Mouse (Mus musculus) embryo, embryonic 10.5 days (tissue): ENCODE measurements around the gene Prg4.

ENCODE experiments used
- DNase-seq: peaks from one replicate; pipeline ENCODE4 v3.0.0-alpha.2; 2015; ENCODE audit warnings: low spot score

Prg4 gene

DNA sequence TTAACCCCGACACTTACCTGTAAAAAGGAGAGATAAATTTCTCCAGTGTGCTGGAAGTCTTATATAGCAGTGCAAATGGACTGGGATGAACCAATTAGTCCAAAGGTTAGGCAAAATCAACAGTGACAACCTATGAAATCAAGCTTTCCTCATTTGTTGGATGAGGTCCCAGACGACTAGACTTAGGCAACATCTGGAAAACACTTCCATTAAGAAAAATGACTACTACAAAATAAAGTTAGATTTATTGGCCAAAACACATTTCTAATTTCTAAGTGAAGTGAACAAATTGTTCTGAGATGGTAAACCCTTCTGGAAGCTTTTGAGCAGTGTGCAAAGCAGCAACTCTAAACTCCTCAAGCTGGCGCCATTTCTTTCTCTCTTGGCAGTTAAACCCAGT lies at the start of gene Prg4:
Gene Prg4 (minus strand): TSS at position 34 of the 400 bp plus-strand sequence.
- no peak for DNase-seq

DNA sequence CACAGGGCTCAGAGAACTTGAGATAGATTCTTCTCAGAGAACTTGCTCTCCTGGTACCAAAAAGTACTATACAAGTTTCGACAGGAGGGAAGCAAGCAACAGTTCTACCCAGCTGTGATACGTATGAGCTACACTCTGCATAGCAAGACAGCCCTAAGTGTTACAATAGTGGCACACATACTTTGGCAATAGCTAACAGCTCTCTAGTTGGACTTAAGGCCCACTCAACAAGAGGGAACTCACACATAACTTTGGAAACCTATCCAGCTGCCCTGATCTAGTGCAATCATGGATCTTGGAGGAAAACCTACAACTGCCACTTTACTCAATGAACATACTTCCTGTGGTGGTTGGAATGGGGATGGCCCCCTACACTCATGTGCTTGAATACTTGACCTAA lies 47.1 kb upstream of the Prg4 start:
- no peak for DNase-seq

DNA sequence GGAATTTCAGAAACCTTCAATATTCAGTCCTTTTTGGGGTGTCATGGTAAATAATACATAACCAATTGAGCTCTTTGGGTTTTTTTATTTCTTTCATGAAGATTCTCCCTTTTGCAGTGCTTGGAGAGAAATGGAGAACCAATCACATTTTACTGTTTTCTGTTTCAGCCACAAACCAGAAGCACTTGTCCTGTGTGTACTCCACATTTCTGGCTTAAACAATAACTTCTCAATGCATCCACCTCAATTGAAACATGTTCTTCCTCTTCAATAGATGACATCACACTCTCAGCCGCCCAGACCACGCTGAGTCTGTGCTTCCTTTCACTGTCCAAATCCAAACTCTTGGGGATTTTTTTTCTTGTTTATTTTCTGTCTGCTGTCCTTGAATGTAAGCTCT lies 39.8 kb upstream of the Prg4 start:
- DNase-seq, result no peak

DNA sequence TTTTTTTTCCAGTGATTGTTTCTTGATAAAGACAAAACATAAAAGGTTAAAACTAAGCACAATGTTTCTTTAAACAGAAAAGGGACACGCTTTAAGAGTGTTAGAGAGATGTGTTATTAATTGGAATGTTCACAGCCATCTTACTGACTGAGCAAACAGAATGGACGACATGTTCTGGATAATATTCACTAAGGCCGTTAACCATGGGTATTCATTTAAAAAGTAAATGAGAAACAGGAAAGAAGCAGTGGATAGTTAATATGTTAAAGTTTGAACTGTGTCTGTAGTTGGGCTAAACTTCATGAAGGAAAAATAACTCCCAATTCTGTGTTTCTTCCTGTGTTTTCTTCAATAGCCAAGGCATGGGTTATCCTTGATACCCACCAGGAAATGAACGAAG lies 37.4 kb upstream of the Prg4 start:
- no peak for DNase-seq

DNA sequence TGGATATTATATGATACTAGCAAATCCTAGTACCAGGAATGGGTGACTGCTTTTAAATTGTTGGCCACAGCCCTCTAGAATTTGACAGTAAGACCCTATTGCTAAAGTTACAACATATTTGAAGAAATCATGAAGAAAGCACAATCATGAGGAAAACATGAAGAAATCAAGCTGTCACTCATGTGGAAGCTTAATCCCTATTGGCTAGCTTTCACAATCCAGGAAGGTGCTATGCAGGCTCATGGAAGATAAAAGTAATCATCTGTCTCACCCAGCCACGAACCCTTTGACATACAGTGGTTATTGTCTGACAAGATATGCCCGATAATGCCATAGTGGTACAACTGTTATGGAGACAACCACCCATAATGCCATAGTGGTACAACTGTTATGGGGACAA lies 32.2 kb upstream of the Prg4 start:
- DNase-seq, result no peak

DNA sequence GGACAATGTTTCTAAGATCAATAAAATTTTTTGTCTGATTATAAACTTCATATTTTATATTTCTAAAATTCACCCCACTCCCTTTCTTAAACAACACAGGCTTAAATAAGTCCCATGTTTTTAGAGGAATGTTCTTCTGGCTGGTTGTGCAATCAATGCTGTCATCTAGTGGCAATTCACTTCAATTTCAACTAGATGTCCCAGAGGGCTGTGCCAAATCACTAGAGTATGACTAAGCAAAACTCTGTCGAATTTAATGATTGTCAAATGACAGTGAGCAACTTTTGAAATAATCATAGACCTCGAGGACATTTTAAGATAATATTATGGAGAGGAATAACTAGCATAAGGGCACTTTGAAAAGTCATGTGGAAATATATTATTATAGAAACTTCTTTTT lies 31.7 kb upstream of the Prg4 start:
- no peak for DNase-seq

DNA sequence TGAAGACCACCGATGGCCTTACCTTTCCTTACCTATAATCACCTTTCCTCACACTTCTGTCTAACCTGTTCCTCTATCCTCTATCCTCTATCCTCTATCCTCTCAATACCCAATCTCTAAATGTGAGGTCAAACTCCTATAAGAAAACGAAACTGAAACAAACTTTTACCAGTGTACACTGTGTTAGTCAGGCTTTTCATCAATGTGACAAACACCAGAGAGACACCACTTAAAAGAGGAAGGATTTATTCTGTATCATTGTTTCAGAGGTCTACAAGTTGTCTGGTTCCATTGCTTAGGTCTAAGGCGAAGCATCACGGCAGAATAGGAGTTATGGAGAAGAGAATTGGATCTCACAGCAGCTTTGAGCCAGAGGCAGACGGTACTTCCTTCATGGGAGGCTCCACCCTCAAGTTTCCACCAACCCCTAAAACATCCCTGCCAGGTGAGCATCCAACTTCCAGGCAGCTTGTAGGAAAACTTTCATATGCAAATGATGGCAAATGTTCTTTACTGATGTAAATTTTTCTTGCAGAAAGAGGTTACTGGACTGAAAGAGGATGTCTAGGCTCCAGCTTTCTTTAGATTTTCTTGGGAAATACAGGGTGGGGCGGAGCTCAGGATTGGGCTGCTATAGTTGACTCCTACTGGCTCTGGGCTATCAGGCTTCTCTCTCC lies 30.8 kb upstream of the Prg4 start:
- no peak for DNase-seq

DNA sequence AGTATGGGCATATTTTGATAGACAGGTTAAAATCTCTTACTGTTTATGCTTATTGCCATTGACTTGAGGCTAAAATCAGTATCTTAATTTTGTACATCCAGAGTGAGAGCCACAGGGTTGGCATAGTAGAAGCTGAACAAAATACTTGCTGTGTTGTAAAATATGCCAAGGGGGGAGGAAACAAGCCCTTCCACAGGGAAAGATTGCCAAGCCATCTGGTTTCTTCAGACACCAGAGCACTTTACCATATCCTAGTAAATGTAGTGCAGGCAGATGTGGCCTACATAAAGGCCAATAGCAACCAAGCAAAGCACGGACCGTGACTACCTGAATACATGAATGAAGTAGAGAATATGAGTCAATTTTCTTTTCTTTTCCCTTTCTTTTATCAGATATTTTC lies 23.2 kb upstream of the Prg4 start:
- no peak for DNase-seq

DNA sequence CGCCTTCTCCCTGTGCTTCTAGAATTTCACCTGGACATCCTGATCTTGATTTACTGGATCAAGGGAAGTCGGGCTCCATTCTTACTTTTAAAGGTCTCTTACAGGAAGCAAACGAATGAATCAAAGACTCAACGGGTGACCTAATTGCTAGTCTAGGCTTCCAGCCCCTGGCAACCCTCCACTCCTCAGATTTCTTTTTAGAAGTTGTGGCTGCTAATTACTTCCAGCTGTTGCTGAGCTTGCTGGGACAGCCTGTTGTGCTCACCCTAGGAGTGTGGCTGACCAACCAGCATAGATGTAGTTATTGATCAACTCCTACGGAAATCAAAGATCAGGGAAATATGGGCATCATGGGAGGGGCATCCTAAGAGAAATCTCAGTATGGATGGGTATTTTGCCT lies 14.7 kb upstream of the Prg4 start:
- peak; percentile 67 for DNase-seq

DNA sequence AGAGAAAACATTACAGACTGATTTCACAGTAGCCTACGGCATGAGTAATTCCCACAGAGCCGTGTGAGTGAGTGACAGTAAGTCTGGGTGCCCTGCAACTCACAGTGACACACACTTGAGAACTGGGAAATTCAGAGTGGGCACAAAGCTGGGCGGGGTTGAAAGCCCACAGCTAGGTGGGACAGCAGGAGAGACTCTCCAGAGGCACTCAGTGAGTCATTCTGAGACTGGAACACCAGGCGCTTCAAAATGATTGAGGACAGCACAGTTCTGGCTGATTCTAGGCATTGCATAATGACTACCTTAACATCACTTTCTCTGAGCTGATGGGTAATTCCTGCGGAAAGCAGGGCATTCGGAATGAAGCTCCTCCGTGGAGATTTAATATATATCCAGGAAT lies 6.6 kb upstream of the Prg4 start:
- DNase-seq, result no peak

DNA sequence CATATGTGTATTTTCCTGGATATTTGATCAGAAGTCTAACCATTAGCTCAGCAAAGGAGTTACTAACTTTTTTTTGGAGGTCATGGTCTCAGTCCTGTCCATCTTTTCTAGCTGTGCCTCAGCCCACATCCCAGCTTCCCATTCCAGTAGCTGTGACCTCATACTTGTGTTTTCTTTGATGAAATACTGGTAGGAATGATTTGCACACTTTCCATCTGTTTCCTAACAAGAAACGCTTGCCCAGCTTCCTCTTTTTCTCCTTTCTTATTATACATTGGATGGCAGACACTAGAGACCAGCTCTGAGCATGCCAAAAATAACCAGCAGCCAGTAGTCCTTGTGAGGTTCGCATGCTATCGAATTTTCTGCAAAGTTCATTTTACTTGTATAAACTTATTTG lies 4.0 kb upstream of the Prg4 start:
- DNase-seq, result no peak

DNA sequence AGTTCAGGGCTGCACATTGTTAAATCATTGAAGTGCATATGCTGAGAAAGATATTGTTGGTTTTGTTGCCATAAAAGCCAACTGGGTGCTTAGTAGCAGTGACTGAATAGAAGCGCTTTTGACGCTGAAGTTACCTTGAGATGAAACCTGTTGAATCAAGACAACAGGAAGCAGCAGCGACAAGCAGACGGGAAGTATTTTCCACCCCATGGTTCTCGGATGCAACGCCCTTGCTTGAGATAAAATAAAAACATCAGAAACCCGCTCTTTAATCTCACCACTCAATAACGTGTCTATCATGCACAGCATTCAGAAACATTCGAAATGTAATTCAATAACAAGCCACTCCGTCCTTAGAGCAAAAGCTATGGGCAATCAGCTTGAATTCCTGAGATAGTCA lies 601 bp downstream of the Prg4 start:
- no peak for DNase-seq

DNA sequence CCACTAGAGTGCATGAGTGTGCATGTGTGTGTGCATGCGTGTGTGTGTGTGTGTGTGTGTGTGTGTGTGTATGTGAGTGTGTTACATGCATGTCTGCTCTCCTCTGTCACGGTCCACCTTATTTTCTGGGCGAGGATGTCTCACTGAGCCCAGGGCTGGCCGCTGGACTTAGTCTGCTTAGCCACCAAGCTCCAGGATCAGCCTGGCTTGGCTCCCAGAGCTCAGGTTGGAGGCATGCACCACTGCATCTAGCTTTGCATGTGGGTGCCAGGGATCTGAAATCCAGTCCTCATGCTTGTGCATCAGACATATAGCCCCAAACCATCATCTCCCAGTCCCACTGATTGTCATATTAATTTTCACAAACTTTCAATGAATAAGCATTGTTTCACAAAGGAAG lies 2.3 kb downstream of the Prg4 start:
- DNase-seq, result no peak

DNA sequence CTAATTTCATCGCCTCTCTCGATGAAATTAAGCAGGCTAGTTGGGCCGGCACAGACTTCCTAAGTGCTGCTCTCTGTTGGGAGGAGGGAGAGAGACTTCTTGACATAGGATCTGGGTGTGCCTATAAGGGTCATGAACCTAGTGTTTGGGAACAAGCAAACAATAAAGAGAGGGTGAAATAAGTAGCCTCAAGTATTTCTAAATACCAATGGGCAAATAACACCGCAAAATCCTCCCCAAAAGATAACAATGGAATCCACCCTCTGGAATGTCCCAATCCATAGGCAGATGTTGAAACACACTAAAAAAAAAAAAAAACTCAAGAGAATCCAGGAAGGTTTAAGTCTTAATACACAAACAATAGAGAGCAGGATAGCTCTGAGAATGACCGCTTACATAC lies 2.9 kb downstream of the Prg4 start:
- no peak for DNase-seq

DNA sequence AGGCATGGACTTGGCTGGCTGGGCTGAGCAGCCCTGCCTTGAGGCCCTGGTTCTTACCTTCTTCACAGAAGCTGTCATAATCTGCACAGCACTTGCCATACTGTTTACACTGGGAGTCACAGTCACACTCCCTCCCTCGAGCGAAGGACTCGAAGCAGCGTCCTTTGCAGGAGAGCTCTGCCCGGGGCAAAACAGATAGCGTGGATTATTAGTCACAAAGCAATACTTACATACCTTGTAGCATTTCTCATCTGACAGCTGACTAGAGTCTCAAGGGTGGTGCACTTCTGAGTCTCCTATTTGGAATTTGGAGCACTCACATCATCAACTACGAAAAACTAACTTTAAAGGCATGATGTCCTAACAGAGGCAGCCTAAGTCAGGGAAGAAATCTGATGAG lies 5.4 kb downstream of the Prg4 start:
- DNase-seq, result no peak

DNA sequence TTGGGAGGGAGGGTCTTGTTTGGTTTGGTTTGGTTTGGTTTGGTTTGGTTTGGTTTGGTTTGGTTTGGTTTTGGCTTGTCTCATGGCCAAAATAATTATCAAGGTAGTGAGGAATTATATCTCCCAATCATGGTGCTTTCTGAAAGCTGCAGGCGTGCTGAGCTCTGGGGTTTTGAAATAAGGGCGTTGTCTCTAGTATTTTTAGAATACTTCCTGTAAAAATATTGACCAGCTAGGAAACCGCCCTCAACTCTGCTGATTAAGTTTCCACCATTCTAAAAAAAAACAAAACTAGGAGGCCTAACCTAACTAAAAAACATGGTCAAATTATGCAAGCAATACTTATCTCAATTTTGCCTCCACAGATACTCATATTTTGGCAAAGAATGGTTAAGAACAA lies 6.4 kb downstream of the Prg4 start:
- no peak for DNase-seq

DNA sequence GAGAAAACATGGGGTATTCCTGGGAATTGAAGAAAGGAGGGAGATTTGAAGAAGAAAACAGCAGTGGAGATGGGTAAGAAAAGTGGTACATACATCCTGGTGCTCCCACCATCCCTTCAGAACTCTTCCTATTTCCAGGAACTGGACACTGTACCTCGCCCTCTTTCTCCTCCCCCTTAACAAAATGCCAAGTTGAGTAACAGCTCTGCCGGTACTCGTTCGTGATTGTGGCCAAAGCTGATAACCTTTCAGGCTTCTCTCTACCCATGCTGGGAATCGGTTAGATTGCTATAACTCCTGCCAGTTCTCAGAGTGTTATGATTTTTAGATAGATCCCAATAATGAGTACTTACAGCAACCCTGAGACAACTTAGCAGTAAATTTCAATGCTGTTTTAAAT lies 7.0 kb downstream of the Prg4 start:
- no peak for DNase-seq

DNA sequence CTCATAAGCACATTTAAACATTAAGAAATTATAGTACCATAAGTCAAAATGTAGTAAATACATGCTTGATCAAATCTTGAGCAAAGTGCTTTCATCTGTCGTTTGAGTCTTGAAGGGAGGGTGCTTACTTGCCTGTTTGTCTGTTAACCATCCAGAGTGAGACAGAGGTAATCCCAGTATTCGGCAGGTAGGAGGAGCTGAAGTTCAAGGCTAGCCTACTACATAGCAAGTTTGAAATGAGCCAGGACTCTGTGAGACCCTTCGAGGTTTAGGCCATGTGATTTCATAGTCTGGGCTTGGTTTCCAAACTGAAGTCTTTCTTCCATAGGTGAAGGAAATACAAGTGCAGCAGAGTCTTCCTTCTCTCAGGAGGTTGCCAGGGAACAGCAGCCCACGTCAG lies 24.2 kb downstream of the Prg4 start:
- DNase-seq, result no peak

DNA sequence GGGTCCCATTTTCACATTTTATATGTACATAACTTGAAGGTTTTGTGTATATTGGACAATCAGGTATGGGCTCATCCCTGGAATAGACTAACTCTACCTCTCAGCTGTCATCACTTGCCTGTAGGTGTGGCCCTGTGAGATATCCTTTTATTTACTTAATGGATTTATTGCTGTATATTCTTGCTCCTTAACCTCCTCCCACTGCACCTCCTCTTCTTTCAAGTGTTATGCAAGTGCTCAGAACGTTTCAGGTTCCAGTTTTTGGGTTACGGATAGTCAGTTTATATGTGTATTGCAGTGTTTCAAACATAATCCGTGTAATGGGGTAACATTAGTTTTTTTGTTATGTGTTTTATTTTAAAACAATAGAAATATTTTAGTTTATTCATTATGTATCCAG lies 27.3 kb downstream of the Prg4 start:
- DNase-seq, result no peak

DNA sequence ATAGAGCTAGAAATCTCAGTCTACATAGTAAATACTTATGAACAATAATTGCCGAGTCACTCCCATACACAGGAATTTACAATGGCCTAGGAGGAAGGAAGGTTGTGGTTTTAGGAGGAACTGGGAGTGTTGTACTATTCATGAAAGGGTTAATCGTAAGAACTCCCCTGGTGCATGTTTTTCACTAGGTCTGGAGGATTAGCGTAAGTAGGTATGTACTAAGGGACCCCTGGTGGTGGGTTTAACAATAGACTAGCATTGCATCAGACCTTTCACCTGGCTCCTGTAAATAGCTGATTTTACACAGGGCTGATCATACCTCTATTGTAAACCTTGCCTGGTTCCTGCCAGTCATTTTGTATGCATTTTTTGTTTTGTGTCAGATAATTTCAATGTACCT lies 39.7 kb downstream of the Prg4 start:
- no peak for DNase-seq

DNA sequence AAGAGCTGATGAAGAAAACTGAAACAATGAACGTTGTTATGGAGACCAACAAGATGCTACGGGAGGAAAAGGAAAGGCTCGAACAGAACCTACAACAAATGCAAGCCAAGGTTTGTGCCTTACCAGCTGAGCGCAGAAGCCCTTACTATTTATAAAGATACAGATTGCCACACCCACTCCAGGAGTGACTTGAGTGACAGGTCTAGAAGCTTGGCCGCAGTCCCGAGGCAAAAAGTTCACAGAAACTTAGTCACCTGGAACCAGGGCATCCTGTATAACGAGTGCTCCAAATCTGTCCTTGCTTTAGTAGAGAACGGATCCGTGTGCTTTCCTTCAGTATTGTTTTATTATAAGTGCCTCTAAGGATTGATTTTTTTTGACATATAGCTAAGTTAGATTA lies 40.3 kb downstream of the Prg4 start:
- no peak for DNase-seq

DNA sequence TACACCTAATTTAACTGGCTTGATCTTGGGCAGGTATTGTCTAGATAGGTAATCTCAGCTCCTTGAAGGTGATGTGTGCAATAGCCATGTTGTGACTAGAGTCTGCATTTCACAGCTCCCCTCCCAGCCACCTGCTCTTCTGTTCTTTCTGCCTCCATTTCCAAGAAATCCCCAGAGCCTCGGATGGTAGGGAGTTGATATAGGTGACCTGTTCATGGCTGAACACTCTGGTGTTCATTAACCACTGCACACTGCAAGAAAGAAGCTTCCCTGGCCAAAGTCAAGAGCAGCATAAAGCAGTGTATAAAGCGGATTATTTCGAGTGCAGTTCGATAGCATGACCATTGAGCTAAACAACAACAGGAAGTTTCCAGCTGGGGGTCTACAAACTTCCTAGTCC lies 47.5 kb downstream of the Prg4 start:
- no peak for DNase-seq

DNA sequence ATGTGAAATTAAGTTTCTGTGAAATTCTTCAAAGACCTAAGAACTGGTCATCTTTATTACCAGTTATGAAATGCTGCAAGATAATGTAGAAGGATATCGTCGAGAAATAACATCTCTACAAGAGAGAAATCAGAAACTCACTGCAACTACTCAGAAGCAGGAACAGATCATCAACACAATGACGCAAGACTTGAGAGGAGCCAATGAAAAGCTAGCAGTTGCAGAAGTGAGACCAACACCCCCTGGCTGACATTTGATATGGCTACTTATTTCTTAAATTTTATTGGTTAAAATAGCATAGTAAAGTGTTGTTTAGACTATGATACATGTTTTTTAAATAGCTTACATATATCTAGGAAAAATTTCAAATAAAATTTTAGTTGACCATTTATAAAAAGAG lies 50.0 kb downstream of the Prg4 start:
- no peak for DNase-seq

DNA sequence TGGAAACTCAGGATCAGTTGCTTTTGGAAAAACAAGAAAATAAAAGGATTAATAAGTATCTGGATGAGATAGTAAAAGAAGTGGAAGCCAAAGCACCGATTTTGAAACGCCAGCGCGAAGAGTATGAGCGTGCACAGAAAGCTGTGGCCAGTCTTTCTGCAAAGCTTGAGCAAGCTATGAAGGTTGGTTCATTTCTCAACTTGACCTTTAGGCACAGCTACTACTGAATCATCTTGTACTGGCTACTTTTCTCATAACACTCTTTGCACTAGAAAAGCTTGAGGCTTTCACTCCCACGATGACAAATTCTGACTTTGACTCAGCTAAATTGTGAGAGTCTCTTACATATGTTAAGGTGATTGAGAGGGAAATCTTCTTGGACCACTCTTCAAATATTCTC lies 56.0 kb downstream of the Prg4 start:
- no peak for DNase-seq

DNA sequence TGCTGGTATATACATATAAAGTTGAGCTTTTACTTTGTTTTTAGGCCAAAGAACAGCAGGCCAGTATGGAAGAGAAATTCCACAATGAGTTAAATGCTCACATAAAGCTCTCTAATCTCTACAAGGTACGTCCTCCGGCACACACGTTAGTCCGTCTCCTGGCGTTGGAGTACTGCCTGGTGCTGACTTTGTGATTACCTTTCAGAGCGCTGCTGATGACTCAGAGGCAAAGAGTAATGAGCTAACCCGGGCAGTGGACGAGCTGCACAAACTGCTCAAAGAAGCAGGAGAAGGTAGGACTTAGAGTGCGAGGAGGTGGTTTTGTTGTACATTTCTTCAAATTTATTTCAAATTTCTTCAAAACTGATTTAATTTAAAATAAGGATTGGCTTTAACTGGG lies 58.7 kb downstream of the Prg4 start:
- no peak for DNase-seq
